Mouse (Mus musculus) megakaryocyte-erythroid progenitor cell, adult 5-6 weeks (primary cell): ENCODE data around the gene Timp4. TPM values are rescaled to one million over a fixed set of nuclear protein-coding genes. Genes with fewer than 3 reads are reported as not detected.

ENCODE experiments used
- ATAC-seq: replicated peaks from 2 replicates; pipeline ENCODE4 v1.8.0; 2016; ENCODE audit warnings: mild to moderate bottlenecking, inconsistent platforms; ENCODE audit not compliant: severe bottlenecking, poor library complexity, low FRiP score, low TSS enrichment
- total RNA-seq, 2 experiments: library from RNA; stranded (forward) in 1 of 2; stranded (reverse) in 1 of 2; fragments of 200-1000, 215-1000 nt in 1 of 2; fragments of >200 nt in 1 of 2; fragmentation: Nextera tagmentation in 1 of 2; gene quantifications; 2 replicates each; pipeline ENCODE4 v1.2.3; 2014 to 2017

Gene Timp4
- total RNA-seq, 2 experiments from 2014 or later: not detected

DNA sequence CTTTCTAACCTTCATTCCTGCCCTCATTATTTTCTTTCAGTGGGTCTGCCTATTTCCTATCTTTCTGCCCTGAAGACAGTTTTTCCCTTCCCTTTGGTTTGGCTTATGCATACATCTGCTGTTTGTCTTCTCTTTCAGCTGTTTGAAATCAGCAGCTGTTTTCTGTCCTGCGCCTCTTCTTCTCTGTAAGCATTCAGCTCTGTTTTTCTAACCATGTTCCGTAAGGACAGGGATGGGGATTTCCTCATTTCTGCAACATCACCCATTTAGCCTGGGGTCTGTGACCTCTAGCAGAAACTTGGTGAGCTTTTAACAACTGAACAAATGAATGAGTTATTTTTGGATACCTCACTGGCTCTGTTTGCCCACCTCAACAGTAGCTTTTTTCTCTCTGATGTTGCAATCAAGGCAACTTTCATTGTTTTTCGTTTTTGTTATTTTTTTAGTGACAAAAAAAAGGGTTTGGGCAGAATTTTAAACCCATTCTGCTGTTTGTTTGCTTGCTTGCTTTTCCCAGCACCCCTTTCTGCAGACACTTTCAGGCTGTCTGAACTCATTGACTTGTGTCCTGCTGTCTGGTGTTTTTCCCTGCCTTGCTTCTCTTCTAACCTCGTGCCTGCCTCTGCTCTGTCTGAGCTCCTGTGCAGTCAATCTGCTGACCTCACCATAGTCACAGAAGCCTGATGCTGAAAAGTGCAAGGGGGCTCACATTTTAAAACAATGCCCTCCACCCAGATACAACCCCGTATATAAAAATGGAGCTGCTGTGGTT, 39.7 kb downstream of the Timp4 start:
- ATAC-seq: no peak

DNA sequence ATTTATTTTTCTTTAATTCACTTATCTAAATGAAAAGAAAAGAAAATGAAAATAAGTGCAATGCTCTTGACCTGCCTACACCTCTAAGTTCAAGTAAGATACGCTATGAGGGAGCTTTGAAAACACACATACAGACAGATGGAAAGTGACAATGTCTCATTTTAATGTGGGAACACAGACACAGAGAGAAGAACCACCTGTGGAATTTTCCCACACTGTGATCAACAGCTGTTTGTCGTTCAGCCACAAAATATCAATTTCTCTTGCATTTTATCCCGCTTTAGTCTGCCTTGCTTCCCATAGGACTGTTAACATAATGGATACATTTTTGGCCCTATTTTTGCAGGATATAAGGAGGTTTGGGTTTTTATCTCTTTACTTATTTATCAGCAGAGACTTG, 41.2 kb downstream of the Timp4 start:
- ATAC-seq: no peak

DNA sequence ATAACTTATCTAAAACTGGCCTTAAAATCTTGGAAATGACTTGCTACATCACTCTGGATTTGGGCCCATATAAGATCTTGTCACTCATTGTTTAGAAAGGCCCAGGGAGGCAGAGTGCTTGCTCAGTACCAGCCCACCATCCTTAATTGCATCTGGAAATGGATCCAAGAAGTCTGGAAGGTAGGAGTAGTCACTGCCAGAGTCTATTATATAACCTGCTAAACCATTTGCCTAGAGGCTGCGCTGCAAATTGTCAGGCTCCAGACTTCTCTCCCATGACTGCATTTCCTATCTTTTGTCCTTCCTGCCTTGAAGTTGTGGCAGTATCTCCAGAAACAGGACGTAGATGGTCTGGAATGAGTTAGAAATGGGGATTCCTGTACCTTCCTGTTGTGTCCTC, 41.8 kb downstream of the Timp4 start:
- ATAC-seq: no peak

- ATAC-seq: no peak
Observed at GRCm38 (mm10) chr6:115203029-115203428, 49.0 kb downstream of the Timp4 start.

DNA sequence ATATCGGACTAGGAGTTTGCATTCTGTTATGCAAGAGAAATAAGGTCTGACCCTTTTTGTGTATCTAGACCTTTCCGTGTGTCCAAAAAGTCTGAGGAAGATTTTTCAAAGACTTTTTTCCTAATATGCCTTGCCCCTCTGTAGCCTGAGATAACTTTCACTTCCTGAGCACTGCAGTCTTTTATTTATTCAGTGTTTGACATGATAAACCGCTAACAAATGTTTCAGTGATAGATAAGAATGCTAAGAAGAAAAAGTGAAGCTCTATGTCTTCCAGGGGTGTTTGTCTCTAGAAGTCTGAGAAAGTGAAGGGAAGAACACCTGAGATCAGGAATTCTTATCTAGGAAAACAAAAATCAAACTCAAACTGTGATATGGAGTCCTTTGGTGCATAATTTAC, 51.3 kb downstream of the Timp4 start:
- ATAC-seq: peak; percentile 84

Other genes with a start within 250 kb of the Timp4 start
- gene Tamm41, start 214.3 kb downstream of the Timp4 start, total RNA-seq (2014; fragmentation: Nextera tagmentation): 70.2 and 107 TPM in 2 replicates
- 75.1 and 92.8 TPM in 2 replicates for gene Tamm41, start 214.3 kb downstream of the Timp4 start, total RNA-seq (2017)
- gene Syn2, start 117.3 kb downstream of the Timp4 start, total RNA-seq (2014; fragmentation: Nextera tagmentation): not detected in 2 replicates
- gene Syn2, start 117.3 kb downstream of the Timp4 start, total RNA-seq (2017): not detected in 2 replicates
- gene Gm17482, start 24.9 kb downstream of the Timp4 start, total RNA-seq (2014; fragmentation: Nextera tagmentation): not detected in 2 replicates
- not detected in 2 replicates for gene Gm17482, start 24.9 kb downstream of the Timp4 start, total RNA-seq (2017)
- not detected in 2 replicates for gene Pparg, start 108.7 kb upstream of the Timp4 start, total RNA-seq (2014; fragmentation: Nextera tagmentation)
- not detected in 2 replicates for gene Pparg, start 108.7 kb upstream of the Timp4 start, total RNA-seq (2017)